Mouse (Mus musculus): Measurements from ENCODE around the gene Bcl2l14. TPM values are rescaled to one million over a fixed set of nuclear protein-coding genes. Genes with fewer than 3 reads are reported as not detected.
A peak's percentile ranks its signal among the peaks of the same experiment; 100 is the strongest.

Gene Bcl2l14
- polyA plus RNA-seq, 1 experiment from 2014 or later = 0.12 TPM

GRCm38 (mm10) chr6:134413706-134414531 lies 17.8 kb downstream of the Bcl2l14 start:
- Histone ChIP-seq H3K4me1 (replicated peaks) (no peaks in the 10 kb centered on the region), H3K27ac (replicated peaks) (no peak overlapping the region), H3K36me3 (no peaks in the 10 kb centered on the region), H3K9ac (no peak overlapping the region), H3K9me3 (no peaks in the 10 kb centered on the region), H3K4me2 (no peak overlapping the region), H3K27me3 (no peaks in the 10 kb centered on the region), H3K4me3 (no peak overlapping the region)
- ATAC-seq (ENCODE audit: low FRiP score, low read depth) = no peak
- 68% methylated on average over 18 of the region's 18 CpGs for WGBS

DNA sequence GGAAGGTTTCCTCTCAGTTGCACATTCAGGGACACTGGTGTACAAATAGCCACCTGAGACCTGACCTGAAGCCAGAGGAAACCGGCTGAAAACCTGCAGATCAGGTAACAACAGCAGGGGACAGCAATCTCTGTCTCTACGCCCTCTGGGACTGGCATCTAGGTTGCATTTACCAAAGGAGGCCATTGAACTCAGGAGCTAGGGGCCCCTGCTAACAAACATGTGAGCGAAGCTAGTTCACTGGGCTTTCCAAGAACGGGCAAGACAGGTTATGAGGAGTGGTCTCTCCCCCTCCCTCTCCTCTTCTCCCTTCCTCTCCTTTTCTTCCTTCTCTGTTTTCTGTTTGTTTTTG lies 18.4 kb downstream of the Bcl2l14 start:
- Histone ChIP-seq H3K9ac (no peak overlapping the region), H3K4me1 (replicated peaks) (no peaks in the 10 kb centered on the region), H3K4me2 (no peak overlapping the region), H3K27ac (replicated peaks) (no peak overlapping the region), H3K9me3 (no peaks in the 10 kb centered on the region), H3K36me3 (no peaks in the 10 kb centered on the region), H3K27me3 (no peaks in the 10 kb centered on the region), H3K4me3 (no peak overlapping the region)
- no peak for ATAC-seq (ENCODE audit: low FRiP score, low read depth)
- 72% methylated on average over 4 of the region's 4 CpGs for WGBS

- Histone ChIP-seq H3K9ac (no peak overlapping the region), H3K27ac (replicated peaks) (no peak overlapping the region), H3K9me3 (no peaks in the 10 kb centered on the region), H3K4me2 (no peak overlapping the region), H3K4me1 (replicated peaks) (no peaks in the 10 kb centered on the region), H3K27me3 (no peaks in the 10 kb centered on the region), H3K4me3 (no peak overlapping the region), H3K36me3 (no peaks in the 10 kb centered on the region)
- no peak for ATAC-seq (ENCODE audit: low FRiP score, low read depth)
- WGBS = 57% methylated on average over 3 of the region's 3 CpGs
Observed at GRCm38 (mm10) chr6:134416556-134417105, 20.5 kb downstream of the Bcl2l14 start.

GRCm38 (mm10) chr6:134417886-134418285 lies 21.8 kb downstream of the Bcl2l14 start:
- H3K4me1 ChIP-seq (replicated peaks) = no peaks in the 10 kb centered on the region
- no peak overlapping the region for H3K4me3 ChIP-seq
- H3K4me2 ChIP-seq = no peak overlapping the region
- no peaks in the 10 kb centered on the region for H3K9me3 ChIP-seq
- 72% methylated on average over 3 of the region's 3 CpGs for WGBS
- no peak for ATAC-seq (ENCODE audit: low FRiP score, low read depth)
- H3K36me3 ChIP-seq = no peaks in the 10 kb centered on the region
- H3K9ac ChIP-seq = no peak overlapping the region
- H3K27me3 ChIP-seq = no peaks in the 10 kb centered on the region
- H3K27ac ChIP-seq (replicated peaks) = no peak overlapping the region

GRCm38 (mm10) chr6:134420375-134420774 lies 24.3 kb downstream of the Bcl2l14 start:
- Histone ChIP-seq H3K4me3 (no peak overlapping the region), H3K4me2 (no peak overlapping the region), H3K27ac (replicated peaks) (no peak overlapping the region), H3K4me1 (replicated peaks) (no peaks in the 10 kb centered on the region; the same call in 1 of the 2 replicates), H3K27me3 (no peaks in the 10 kb centered on the region), H3K9ac (no peak overlapping the region), H3K36me3 (no peaks in the 10 kb centered on the region), H3K9me3 (no peaks in the 10 kb centered on the region)
- no peak for ATAC-seq (ENCODE audit: low FRiP score, low read depth)
- WGBS = 86% methylated on average over 8 of the region's 8 CpGs

- whole genome bisulfite sequencing = 88% methylated on average over 6 of the region's 6 CpGs
- no peak for ATAC-seq (ENCODE audit: low FRiP score, low read depth)
- no peaks in the 10 kb centered on the region; the same call in 1 of the 2 replicates for H3K4me1 ChIP-seq (replicated peaks)
- no peak overlapping the region for H3K9ac ChIP-seq
- no peaks in the 10 kb centered on the region for H3K36me3 ChIP-seq
- no peaks in the 10 kb centered on the region for H3K27me3 ChIP-seq
- H3K4me2 ChIP-seq = no peak overlapping the region
- no peak overlapping the region for H3K4me3 ChIP-seq
- H3K9me3 ChIP-seq = no peaks in the 10 kb centered on the region
- no peak overlapping the region for H3K27ac ChIP-seq (replicated peaks)
Observed at GRCm38 (mm10) chr6:134421921-134422320, 25.8 kb downstream of the Bcl2l14 start.

DNA sequence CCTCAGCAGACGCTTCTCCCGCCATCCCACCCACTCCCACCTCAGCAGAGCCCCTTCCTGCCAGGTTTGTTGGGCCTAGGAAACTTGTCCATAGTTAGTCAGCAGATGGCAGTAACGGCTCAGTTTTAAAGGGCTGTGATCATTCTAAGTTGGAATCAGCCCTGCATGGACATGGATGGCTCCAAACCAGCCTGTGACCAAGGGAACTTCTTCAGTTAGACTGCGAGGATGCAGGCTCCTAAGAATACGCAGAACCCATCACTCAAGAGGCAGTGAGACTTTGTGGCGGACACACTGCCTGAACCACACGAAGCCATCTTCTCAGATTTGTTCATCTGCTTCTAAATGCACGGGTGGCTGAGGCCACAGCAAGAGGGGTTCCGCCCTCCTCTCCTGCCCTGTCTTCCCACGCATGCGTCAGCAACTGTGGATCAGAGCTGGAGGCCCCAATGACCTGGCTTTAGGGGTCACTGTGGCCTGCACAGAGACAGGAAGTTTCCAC lies 29.1 kb downstream of the Bcl2l14 start:
- WGBS = 31% methylated on average over 11 of the region's 11 CpGs
- peak overlapping the region; percentile 39; the same call in 1 of the 2 replicates for H3K4me2 ChIP-seq

DNA sequence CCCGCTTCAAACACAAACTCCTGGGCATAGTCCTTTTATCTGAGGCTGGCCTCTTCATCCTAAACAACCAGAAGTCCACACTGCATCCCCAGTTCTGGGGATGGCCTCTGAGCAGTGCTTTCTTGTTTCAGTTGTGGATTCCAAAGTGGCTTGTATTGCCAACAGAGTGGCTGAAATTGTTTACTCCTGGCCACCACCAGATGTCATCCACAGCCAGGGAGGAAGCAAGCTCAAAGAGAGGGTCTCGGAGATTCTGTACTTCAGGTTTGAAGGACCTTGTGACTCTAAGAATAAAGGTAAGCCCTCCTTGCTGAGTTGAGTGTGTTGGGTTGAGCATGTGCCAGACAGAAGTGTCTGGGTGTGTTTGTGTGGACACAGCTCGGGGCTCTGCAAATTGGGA lies 31.0 kb downstream of the Bcl2l14 start:
- no peak for ATAC-seq (ENCODE audit: low FRiP score, low read depth)
- WGBS = 75% methylated on average over 3 of the region's 3 CpGs

More for the DNA sequence above, 29.1 kb downstream of the Bcl2l14 start:
- H3K9ac ChIP-seq = no peak overlapping the region
- no peak overlapping the region for H3K4me3 ChIP-seq
- peak; percentile 88 for ATAC-seq (ENCODE audit: low FRiP score, low read depth)
- H3K36me3 ChIP-seq = no peaks in the 10 kb centered on the region
- no peaks in the 10 kb centered on the region for H3K27me3 ChIP-seq
- no peaks in the 10 kb centered on the region for H3K9me3 ChIP-seq
- no peaks in the 10 kb centered on the region; the same call in 1 of the 2 replicates for H3K4me1 ChIP-seq (replicated peaks)
- H3K27ac ChIP-seq (replicated peaks) = no peak overlapping the region

DNA sequence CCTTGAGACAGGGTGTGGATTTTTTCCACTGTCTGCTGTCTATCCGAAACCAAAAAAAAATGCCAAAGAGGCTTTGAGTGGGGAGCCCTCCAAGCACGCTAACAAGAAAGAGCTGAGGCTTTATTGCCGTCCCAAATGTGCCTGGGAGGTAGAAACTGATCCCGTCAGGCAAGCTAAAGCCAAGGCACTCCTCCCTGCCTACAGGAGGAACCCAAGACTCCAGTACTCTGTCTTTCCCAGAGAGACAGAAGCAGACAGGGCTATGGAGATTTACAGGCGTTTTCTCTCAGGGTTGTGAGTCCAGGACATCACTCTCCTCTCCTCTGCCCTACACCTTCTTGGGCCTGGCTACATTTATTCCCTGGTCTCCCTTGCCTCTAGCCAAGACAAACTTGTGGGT lies 32.3 kb downstream of the Bcl2l14 start:
- WGBS = 87% methylated on average over 5 of the region's 5 CpGs

More for the DNA sequence above, 31.0 kb downstream of the Bcl2l14 start:
- H3K27me3 ChIP-seq = no peaks in the 10 kb centered on the region
- H3K27ac ChIP-seq (replicated peaks) = no peak overlapping the region
- no peaks in the 10 kb centered on the region; the same call in 1 of the 2 replicates for H3K4me1 ChIP-seq (replicated peaks)
- H3K9ac ChIP-seq = no peak overlapping the region
- H3K36me3 ChIP-seq = no peaks in the 10 kb centered on the region
- no peak overlapping the region for H3K4me2 ChIP-seq
- no peak overlapping the region for H3K4me3 ChIP-seq
- no peaks in the 10 kb centered on the region for H3K9me3 ChIP-seq

DNA sequence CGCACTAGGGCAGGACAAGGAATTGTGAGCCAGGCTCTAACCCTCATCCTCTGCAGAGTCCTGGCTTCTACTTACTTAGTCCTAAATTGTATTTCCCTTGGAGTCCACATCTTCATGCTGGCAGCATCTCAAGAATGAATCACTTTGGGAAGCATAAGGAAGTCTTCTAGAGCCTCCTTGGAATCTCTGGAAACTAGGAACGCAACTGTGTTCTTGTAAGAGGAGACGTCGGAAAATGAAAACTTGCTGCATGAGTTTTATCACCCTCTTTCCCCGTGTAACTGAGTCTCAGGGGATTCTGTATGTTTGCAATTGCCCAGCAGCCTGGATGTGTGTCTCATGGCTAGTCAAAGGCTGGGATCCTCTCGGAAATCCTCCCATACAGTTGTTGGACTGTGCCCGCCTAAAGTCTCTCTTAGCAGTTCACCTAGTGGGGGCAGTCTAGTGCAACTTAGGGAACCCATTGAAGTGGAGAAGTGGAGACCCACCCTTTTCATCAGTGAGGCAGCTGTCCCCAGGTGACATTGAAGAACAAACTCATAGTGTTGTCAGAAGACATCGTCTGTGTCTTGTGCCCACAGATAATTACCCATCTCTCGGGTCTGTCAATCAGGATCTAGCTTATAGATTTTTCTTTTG lies 34.2 kb downstream of the Bcl2l14 start:
- H3K27ac ChIP-seq (replicated peaks) = no peak overlapping the region
- no peak overlapping the region for H3K4me3 ChIP-seq
- H3K27me3 ChIP-seq = no peaks in the 10 kb centered on the region
- WGBS = 85% methylated on average over 9 of the region's 9 CpGs
- no peak overlapping the region for H3K9ac ChIP-seq
- H3K4me1 ChIP-seq (replicated peaks) = no peaks in the 10 kb centered on the region; the same call in 1 of the 2 replicates
- no peak overlapping the region for H3K4me2 ChIP-seq
- no peaks in the 10 kb centered on the region for H3K36me3 ChIP-seq
- no peaks in the 10 kb centered on the region for H3K9me3 ChIP-seq
- ATAC-seq (ENCODE audit: low FRiP score, low read depth) = no peak

More for the DNA sequence above, 32.3 kb downstream of the Bcl2l14 start:
- Histone ChIP-seq H3K36me3 (no peaks in the 10 kb centered on the region), H3K9me3 (no peaks in the 10 kb centered on the region), H3K4me3 (no peak overlapping the region), H3K9ac (no peak overlapping the region), H3K27ac (replicated peaks) (no peak overlapping the region), H3K4me2 (no peak overlapping the region), H3K4me1 (replicated peaks) (no peaks in the 10 kb centered on the region; the same call in 1 of the 2 replicates), H3K27me3 (no peaks in the 10 kb centered on the region)
- ATAC-seq (ENCODE audit: low FRiP score, low read depth) = no peak

DNA sequence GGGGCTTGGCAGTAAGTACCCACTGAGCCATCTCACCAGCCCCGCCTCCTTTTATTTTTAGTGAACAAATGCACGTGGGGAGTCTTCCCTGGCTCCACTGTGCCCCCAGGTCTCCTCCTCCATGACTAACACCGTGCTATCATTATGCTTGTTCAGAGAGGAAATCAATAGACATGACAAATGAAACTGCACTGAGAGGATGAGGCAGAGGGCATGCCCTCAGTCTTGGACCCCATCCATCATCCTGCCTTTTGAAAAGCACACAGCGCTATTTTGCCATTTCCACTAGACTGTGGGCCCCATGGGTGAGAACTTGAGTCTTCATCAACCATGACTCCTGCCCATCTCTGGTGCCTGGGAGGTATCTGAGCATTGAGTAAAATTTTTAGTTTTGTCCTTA lies 35.5 kb downstream of the Bcl2l14 start:
- H3K9ac ChIP-seq = no peak overlapping the region
- no peak for ATAC-seq (ENCODE audit: low FRiP score, low read depth)
- 30% methylated on average over 4 of the region's 4 CpGs for WGBS

GRCm38 (mm10) chr6:134433281-134433680 lies 37.2 kb downstream of the Bcl2l14 start:
- H3K4me2 ChIP-seq = no peak overlapping the region
- H3K36me3 ChIP-seq = no peaks in the 10 kb centered on the region
- H3K4me1 ChIP-seq (replicated peaks) = no peaks in the 10 kb centered on the region
- H3K4me3 ChIP-seq = no peak overlapping the region
- 87% methylated on average over 3 of the region's 3 CpGs for WGBS
- no peak for ATAC-seq (ENCODE audit: low FRiP score, low read depth)
- no peaks in the 10 kb centered on the region for H3K9me3 ChIP-seq
- no peak overlapping the region for H3K27ac ChIP-seq (replicated peaks)
- no peaks in the 10 kb centered on the region for H3K27me3 ChIP-seq
- H3K9ac ChIP-seq = no peak overlapping the region

More for the DNA sequence above, 35.5 kb downstream of the Bcl2l14 start:
- no peak overlapping the region for H3K4me3 ChIP-seq
- no peaks in the 10 kb centered on the region for H3K36me3 ChIP-seq
- H3K9me3 ChIP-seq = no peaks in the 10 kb centered on the region
- no peaks in the 10 kb centered on the region for H3K4me1 ChIP-seq (replicated peaks)
- no peak overlapping the region for H3K27ac ChIP-seq (replicated peaks)
- H3K4me2 ChIP-seq = no peak overlapping the region
- no peaks in the 10 kb centered on the region for H3K27me3 ChIP-seq

All from hindbrain, embryonic 15.5 days (tissue).